Mouse (Mus musculus): ENCODE data around the gene Depdc5.

- no peak for TF ChIP-seq CTCF (IDR thresholded peaks at IDR 0.05; ENCODE audit: extremely low read depth, insufficient read depth, low read length)
- no peak for TF ChIP-seq POLR2A (IDR thresholded peaks at IDR 0.05; ENCODE audit: extremely low read depth, insufficient read depth, low read length)
Observed at GRCm38 (mm10) chr5:32852026-32852425, 11.5 kb upstream of the Depdc5 start.
